In genomic region chr4:133024404-133024803, GRCm38 (mm10) we compare ENCODE assay signal across 9 mouse cellular contexts. TPM values are rescaled to one million over a fixed set of nuclear protein-coding genes. Genes with fewer than 3 reads are reported as not detected.
A peak's percentile ranks its signal among the peaks of the same experiment; 100 is the strongest.
DNase-seq lines count a peak whose midpoint lies in the region; ATAC-seq and TF ChIP-seq lines count a peak whose summit lies in the region.
"Had no signal": no experiment of that assay in that cellular context is flagged by ENCODE, and none has a peak within 500 bp of the region (broad histone marks: within the 10 kb centered on the region; RNA-seq: fewer than 3 reads in every experiment).

No protein-coding gene starts in this region.

- TF ChIP-seq CTCF in midbrain, postnatal 0 days (IDR thresholded peaks at IDR 0.05) = no peak
- TF ChIP-seq CTCF in thymus, adult 2 months (IDR thresholded peaks at IDR 0.05; ENCODE audit: borderline replicate concordance, control insufficient read depth, extremely low read depth, insufficient read depth, low read length, poor library complexity) = no peak

- peak overlapping the region; percentile 75; the same call in 1 of the 2 replicates for H3K27ac ChIP-seq in kidney, embryonic 14.5 days (ENCODE audit: low read depth, low read length)
- peak overlapping the region; percentile 83 for H3K27ac ChIP-seq in hindbrain, embryonic 13.5 days
- 0 out of 2 replicates have a peak overlapping the region, but pooled peaks have one; percentile 28 for H3K27ac ChIP-seq in midbrain, postnatal 0 days (ENCODE audit: low read depth, low read length)
- no peak overlapping the region for H3K27ac ChIP-seq in thymus, adult 2 months (ENCODE audit: control insufficient read depth, insufficient read depth, low read length)

- no peak for ATAC-seq in kidney, embryonic 14.5 days (ENCODE audit: low FRiP score, low TSS enrichment)
- ATAC-seq in hindbrain, embryonic 13.5 days (ENCODE audit: low FRiP score) = no peak
- no peak for ATAC-seq in midbrain, postnatal 0 days (ENCODE audit: low FRiP score)

- no peak overlapping the region for H3K4me3 ChIP-seq in kidney, embryonic 14.5 days (ENCODE audit: low read length)
- H3K4me3 ChIP-seq in hindbrain, embryonic 13.5 days = no peak overlapping the region
- no peak overlapping the region for H3K4me3 ChIP-seq in midbrain, postnatal 0 days (ENCODE audit: low read depth, low read length)
- H3K4me3 ChIP-seq in thymus, adult 2 months (ENCODE audit: control insufficient read depth, insufficient read depth, low read length) = no peak overlapping the region

- H3K27me3 ChIP-seq in kidney, embryonic 14.5 days (ENCODE audit: control insufficient read depth, insufficient read depth, low read length) = no peaks in the 10 kb centered on the region
- no peaks in the 10 kb centered on the region for H3K27me3 ChIP-seq in hindbrain, embryonic 13.5 days
- H3K27me3 ChIP-seq in midbrain, postnatal 0 days (ENCODE audit: insufficient read depth, low read length) = no peaks in the 10 kb centered on the region
- no peaks in the 10 kb centered on the region for H3K27me3 ChIP-seq in thymus, adult 2 months (ENCODE audit: control insufficient read depth, insufficient read depth, low read length)

- WGBS in kidney, embryonic 14.5 days = 18% methylated on average over 3 of the region's 4 CpGs
- whole genome bisulfite sequencing in hindbrain, embryonic 13.5 days = 28% methylated on average over 3 of the region's 4 CpGs
- WGBS in midbrain, postnatal 0 days = 13% methylated on average over 4 of the region's 4 CpGs
- WGBS in thymus, adult 2 months = 51% methylated on average over 4 of the region's 4 CpGs

- H3K4me2 ChIP-seq in kidney, embryonic 14.5 days (replicated peaks; ENCODE audit: low read depth, low read length) = no peak overlapping the region
- H3K4me2 ChIP-seq in hindbrain, embryonic 13.5 days = peak overlapping the region; percentile 26
- no peak overlapping the region for H3K4me2 ChIP-seq in midbrain, postnatal 0 days (ENCODE audit: low read depth, low read length, poor library complexity, severe bottlenecking)

- H3K9ac ChIP-seq in kidney, embryonic 14.5 days (ENCODE audit: low read depth, low read length) = no peak overlapping the region
- peak overlapping the region; percentile 51; the same call in 1 of the 2 replicates for H3K9ac ChIP-seq in hindbrain, embryonic 13.5 days
- no peak overlapping the region for H3K9ac ChIP-seq in midbrain, postnatal 0 days (replicated peaks; ENCODE audit: low read length, poor library complexity, severe bottlenecking)

- TF ChIP-seq POLR2A in thymus, adult 2 months (IDR thresholded peaks at IDR 0.05; ENCODE audit: control insufficient read depth, extremely low read depth, insufficient read depth, low read length, poor library complexity) = no peak

- no peaks in the 10 kb centered on the region for H3K9me3 ChIP-seq in kidney, embryonic 14.5 days (ENCODE audit: control insufficient read depth, low read length)
- no peaks in the 10 kb centered on the region for H3K9me3 ChIP-seq in hindbrain, embryonic 13.5 days
- no peaks in the 10 kb centered on the region for H3K9me3 ChIP-seq in midbrain, postnatal 0 days (ENCODE audit: low read length)

- H3K4me1 ChIP-seq in kidney, embryonic 14.5 days (ENCODE audit: control insufficient read depth, insufficient read depth, low read length) = peaks cover 92% of the 10 kb centered on the region
- H3K4me1 ChIP-seq in hindbrain, embryonic 13.5 days (replicated peaks) = peaks cover 95% of the 10 kb centered on the region
- peaks cover 36% of the 10 kb centered on the region; the same call in 1 of the 2 replicates for H3K4me1 ChIP-seq in midbrain, postnatal 0 days (ENCODE audit: insufficient read depth, low read length)
- H3K4me1 ChIP-seq in thymus, adult 2 months (replicated peaks; ENCODE audit: control insufficient read depth, insufficient read depth, low read length) = peaks cover 25% of the 10 kb centered on the region

- peak; percentile 38 for DNase-seq in adrenal gland, adult 2 months
- DNase-seq in adrenal gland, postnatal 4 days (ENCODE audit: low spot score in 2 of 2) = no peak
- DNase-seq in kidney, adult 8-10 months = no peak
- no peak for DNase-seq in midbrain, postnatal 0 days (ENCODE audit: low spot score)
- DNase-seq in left cerebral cortex, adult 11 months (ENCODE audit: low spot score) = no peak
- no peak for DNase-seq in thymus, adult 2 months
- DNase-seq: right cerebral cortex, adult 18-20 months had no signal

- H3K36me3 ChIP-seq in kidney, embryonic 14.5 days (ENCODE audit: control insufficient read depth, insufficient read depth, low read length) = peaks cover 11% of the 10 kb centered on the region; the same call in 1 of the 2 replicates
- H3K36me3 ChIP-seq in hindbrain, embryonic 13.5 days = peaks cover 11% of the 10 kb centered on the region; the same call in 1 of the 2 replicates
- H3K36me3 ChIP-seq in midbrain, postnatal 0 days (ENCODE audit: insufficient read depth, low read length) = peaks cover 8% of the 10 kb centered on the region
- no peaks in the 10 kb centered on the region for H3K36me3 ChIP-seq in thymus, adult 2 months (ENCODE audit: control insufficient read depth, insufficient read depth, low read length)

RNA-seq across cellular contexts. Expression of gene Ahdc1, which starts 13.3 kb away (rescaled TPM):
- 10 to 100 TPM; 64.3 to 88.3 TPM for total RNA-seq in adrenal gland, adult 2 months (2021)
- polyA plus RNA-seq in adrenal gland, adult 2 months (2012; rRNA removed) = 78.1 and 88.7 TPM in 2 replicates
- 10 to 100 TPM; 92.5 to 98.7 TPM for total RNA-seq in adrenal gland, postnatal 4 days (2021)
- polyA plus RNA-seq in kidney, embryonic 14.5 days (2014; fragmentation: Nextera tagmentation; extraction: Ambion mirVana) = 11.3 and 12.1 TPM in 2 replicates
- 11.0 and 12.5 TPM in 2 replicates for polyA plus RNA-seq in hindbrain, embryonic 13.5 days (2015; fragmentation: Nextera tagmentation; extraction: Ambion mirVana)
- 105 and 115 TPM in 2 replicates for total RNA-seq in midbrain, postnatal 0 days (2014; rRNA removed)
- 9.2 and 11.0 TPM in 2 replicates for polyA plus RNA-seq in midbrain, postnatal 0 days (2015; fragmentation: Nextera tagmentation; extraction: Ambion mirVana)
- polyA plus RNA-seq in thymus, adult 2 months (2012; rRNA removed) = 59.8 and 78.9 TPM in 2 replicates

RNA-seq across cellular contexts. Expression of gene Fgr, which starts 50.5 kb away (rescaled TPM):
- under 1 TPM; 0.29 to 0.93 TPM for total RNA-seq in adrenal gland, adult 2 months (2021)
- polyA plus RNA-seq in adrenal gland, adult 2 months (2012; rRNA removed) = 0.29 and 0.56 TPM in 2 replicates
- 1 to 10 TPM; 1.2 to 1.5 TPM for total RNA-seq in adrenal gland, postnatal 4 days (2021)
- 0.23 and 0.45 TPM in 2 replicates for polyA plus RNA-seq in kidney, embryonic 14.5 days (2014; fragmentation: Nextera tagmentation; extraction: Ambion mirVana)
- 0.13 TPM in 1 of 2 replicates, not detected in the other for polyA plus RNA-seq in hindbrain, embryonic 13.5 days (2015; fragmentation: Nextera tagmentation; extraction: Ambion mirVana)
- total RNA-seq in midbrain, postnatal 0 days (2014; rRNA removed) = 0.33 and 0.47 TPM in 2 replicates
- 0.19 TPM in 1 of 2 replicates, not detected in the other for polyA plus RNA-seq in midbrain, postnatal 0 days (2015; fragmentation: Nextera tagmentation; extraction: Ambion mirVana)
- 15.3 and 15.8 TPM in 2 replicates for polyA plus RNA-seq in thymus, adult 2 months (2012; rRNA removed)

Comparison
In these comparisons a context has a peak if more than half of its experiments do, and no peak if none do; other contexts are left out.
1. RNA of gene Fgr, which starts 50.5 kb away (polyA plus RNA-seq): 15.3 to 15.8 TPM in thymus, adult 2 months; 0.23 to 0.45 TPM in kidney, embryonic 14.5 days, 0.29 to 0.56 TPM in adrenal gland, adult 2 months, 0.19 TPM in midbrain, postnatal 0 days and 0.13 TPM in hindbrain, embryonic 13.5 days; every median in the first group is over 10 times any median in the second.